In genomic region chr6:114087106-114087505, GRCm38 (mm10) we compare ENCODE assay signal across 9 mouse cellular contexts. TPM values are rescaled to one million over a fixed set of nuclear protein-coding genes. Genes with fewer than 3 reads are reported as not detected.
DNase-seq lines count a peak whose midpoint lies in the region; ATAC-seq and TF ChIP-seq lines count a peak whose summit lies in the region.
"Had no signal": no experiment of that assay in that cellular context is flagged by ENCODE, and none has a peak within 500 bp of the region (broad histone marks: within the 10 kb centered on the region; RNA-seq: fewer than 3 reads in every experiment).

No protein-coding gene starts in this region.

- H3K4me1 ChIP-seq in kidney, adult 2 months (ENCODE audit: control insufficient read depth, insufficient read depth, low read length), result no peaks in the 10 kb centered on the region
- H3K4me1 ChIP-seq in kidney, embryonic 16.5 days (ENCODE audit: insufficient read depth, low read length), result no peaks in the 10 kb centered on the region
- H3K4me1 ChIP-seq in MEL (ENCODE audit: control insufficient read depth in 1 of 2, insufficient read depth in 2 of 2, low read length in 2 of 2), result no peaks in the 10 kb centered on the region
- H3K4me1 ChIP-seq in liver, adult 2 months (ENCODE audit: control insufficient read depth, insufficient read depth, low read length), result no peaks in the 10 kb centered on the region
- 0 out of 2 replicates have a peak, but pooled peaks cover under 1% of the 10 kb centered on the region for H3K4me1 ChIP-seq in forebrain, embryonic 13.5 days

- no peak overlapping the region for H3K27ac ChIP-seq in kidney, adult 2 months (ENCODE audit: insufficient read depth, low read depth, low read length)
- H3K27ac ChIP-seq in kidney, embryonic 16.5 days (ENCODE audit: low read length), result no peak overlapping the region
- no peak overlapping the region for H3K27ac ChIP-seq in MEL (ENCODE audit: control insufficient read depth, low read depth, low read length)
- H3K27ac ChIP-seq in liver, adult 2 months (replicated peaks; ENCODE audit: insufficient read depth, low read depth, low read length), result no peak overlapping the region
- no peak overlapping the region for H3K27ac ChIP-seq in forebrain, embryonic 13.5 days

- no peaks in the 10 kb centered on the region for H3K9me3 ChIP-seq in kidney, embryonic 16.5 days (ENCODE audit: low read length)
- no peaks in the 10 kb centered on the region for H3K9me3 ChIP-seq in MEL (replicated peaks; ENCODE audit: insufficient read depth, low read length)
- H3K9me3 ChIP-seq in forebrain, embryonic 13.5 days (replicated peaks), result no peaks in the 10 kb centered on the region

- no peak for TF ChIP-seq POLR2A in kidney, adult 2 months (IDR thresholded peaks at IDR 0.05; ENCODE audit: low read depth, low read length)
- TF ChIP-seq POLR2A in MEL (IDR thresholded peaks at IDR 0.05; ENCODE audit: control insufficient read depth in 1 of 2, insufficient read depth in 1 of 2, low read depth in 1 of 2, low read length in 2 of 2, poor library complexity in 1 of 2), result no peak
- TF ChIP-seq POLR2A in liver, adult 2 months (IDR thresholded peaks at IDR 0.05; ENCODE audit: extremely low read depth, insufficient read depth, low read length), result no peak

- ATAC-seq in kidney, embryonic 16.5 days (ENCODE audit: low FRiP score, low TSS enrichment), result no peak
- no peak for ATAC-seq in granulocyte monocyte progenitor cell, adult 5-6 weeks (replicated peaks; ENCODE audit: poor library complexity, severe bottlenecking)
- no peak for ATAC-seq in forebrain, embryonic 13.5 days

- TF ChIP-seq EP300 in MEL (IDR thresholded peaks at IDR 0.05; ENCODE audit: low read depth in 1 of 2, low read length in 2 of 2), result no peak

- H3K4me3 ChIP-seq in kidney, adult 2 months (ENCODE audit: insufficient read depth, low read depth, low read length), result no peak overlapping the region
- no peak overlapping the region for H3K4me3 ChIP-seq in kidney, embryonic 16.5 days (ENCODE audit: low read length)
- H3K4me3 ChIP-seq in MEL (ENCODE audit: control insufficient read depth in 1 of 2, insufficient read depth in 1 of 2, low read depth in 2 of 2, low read length in 2 of 2), result no peak overlapping the region
- H3K4me3 ChIP-seq in liver, adult 2 months (ENCODE audit: insufficient read depth, low read depth, low read length), result no peak overlapping the region
- no peak overlapping the region for H3K4me3 ChIP-seq in forebrain, embryonic 13.5 days

- no peaks in the 10 kb centered on the region for H3K36me3 ChIP-seq in kidney, adult 2 months (ENCODE audit: control insufficient read depth, insufficient read depth, low read length)
- H3K36me3 ChIP-seq in kidney, embryonic 16.5 days (ENCODE audit: insufficient read depth, low read length), result no peaks in the 10 kb centered on the region
- no peaks in the 10 kb centered on the region for H3K36me3 ChIP-seq in MEL (ENCODE audit: control insufficient read depth in 1 of 2, insufficient read depth in 2 of 2, low read length in 2 of 2)
- H3K36me3 ChIP-seq in liver, adult 2 months (ENCODE audit: control insufficient read depth, insufficient read depth, low read length), result no peaks in the 10 kb centered on the region
- H3K36me3 ChIP-seq in forebrain, embryonic 13.5 days (ENCODE audit: poor library complexity, severe bottlenecking), result no peaks in the 10 kb centered on the region

- 19% methylated on average over 7 of the region's 7 CpGs for WGBS in kidney, adult 2 months
- 29% methylated on average over 7 of the region's 7 CpGs for WGBS in kidney, embryonic 16.5 days
- 22% methylated on average over 7 of the region's 7 CpGs for WGBS in liver, adult 2 months
- WGBS in forebrain, embryonic 13.5 days, result 27% methylated on average over 7 of the region's 7 CpGs

- no peak for TF ChIP-seq RAD21 in MEL (IDR thresholded peaks at IDR 0.05; ENCODE audit: low read depth, low read length)

- H3K27me3 ChIP-seq in kidney, adult 2 months (replicated peaks; ENCODE audit: control insufficient read depth, insufficient read depth, low read length), result no peaks in the 10 kb centered on the region
- no peaks in the 10 kb centered on the region for H3K27me3 ChIP-seq in kidney, embryonic 16.5 days (ENCODE audit: insufficient read depth, low read length)
- no peaks in the 10 kb centered on the region for H3K27me3 ChIP-seq in MEL (ENCODE audit: control insufficient read depth in 1 of 2, insufficient read depth in 2 of 2, low read length in 2 of 2)
- H3K27me3 ChIP-seq in liver, adult 2 months (ENCODE audit: control insufficient read depth, insufficient read depth, low read length), result no peaks in the 10 kb centered on the region
- peaks cover 19% of the 10 kb centered on the region; the same call in 1 of the 2 replicates for H3K27me3 ChIP-seq in forebrain, embryonic 13.5 days

- TF ChIP-seq CTCF in kidney, adult 2 months (conservative IDR thresholded peaks at IDR 0.05; ENCODE audit: insufficient read depth, insufficient read length, low read depth, low read length), result no peak
- no peak for TF ChIP-seq CTCF in MEL (IDR thresholded peaks at IDR 0.05 in 2 of 3, conservative IDR thresholded peaks at IDR 0.05 in 1 of 3; ENCODE audit: control insufficient read depth in 1 of 3, insufficient read depth in 1 of 3, low read depth in 2 of 3, low read length in 3 of 3, poor library complexity in 1 of 3, severe bottlenecking in 1 of 3)
- no peak for TF ChIP-seq CTCF in liver, adult 2 months (IDR thresholded peaks at IDR 0.05; ENCODE audit: low read depth, low read length)

- no peak overlapping the region for H3K4me2 ChIP-seq in kidney, embryonic 16.5 days (replicated peaks; ENCODE audit: low read depth, low read length)
- H3K4me2 ChIP-seq in forebrain, embryonic 13.5 days, result no peak overlapping the region

- DNase-seq in kidney, adult 2 months, result peak; percentile 10
- peak; percentile 31 for DNase-seq in MEL (ENCODE audit: low read depth, low spot score)
- DNase-seq in c-Kit-positive CD71-negative TER-119-negative erythroid progenitor cells, embryonic 14.5 days (ENCODE audit: low read depth), result peak; percentile 46
- DNase-seq in liver, adult 2 months (ENCODE audit: extremely low read depth, low read depth, low spot score), result peak; percentile 6
- no peak for DNase-seq in spleen, postnatal 14 days (ENCODE audit: low spot score in 2 of 2)
- DNase-seq: heart, adult 11 months had no signal

- no peaks in the 10 kb centered on the region for H3K79me2 ChIP-seq in MEL (ENCODE audit: control insufficient read depth, insufficient read depth, low read length, poor library complexity)
- no peaks in the 10 kb centered on the region for H3K79me2 ChIP-seq in liver, adult 2 months (ENCODE audit: control insufficient read depth, insufficient read depth, low read length)

- H3K9ac ChIP-seq in kidney, embryonic 16.5 days (replicated peaks; ENCODE audit: low read length), result no peak overlapping the region
- no peak overlapping the region for H3K9ac ChIP-seq in MEL (ENCODE audit: control insufficient read depth, low read depth, low read length, poor library complexity, severe bottlenecking)
- H3K9ac ChIP-seq in liver, adult 2 months (ENCODE audit: low read depth, low read length), result no peak overlapping the region
- H3K9ac ChIP-seq in forebrain, embryonic 13.5 days, result no peak overlapping the region

TF ChIP-seq in MEL, 35 proteins besides CTCF, POLR2A, EP300 and RAD21:
- TF ChIP-seq POLR2AphosphoS5 (IDR thresholded peaks at IDR 0.05; ENCODE audit: borderline replicate concordance, low read depth, low read length), result no peak

RNA-seq across cellular contexts. Expression of gene Slc6a11, which starts 43.9 kb away (rescaled TPM):
- polyA plus RNA-seq in kidney, adult 2 months (2012; rRNA removed), result not detected in 2 replicates
- polyA plus RNA-seq in kidney, embryonic 16.5 days (2015; fragmentation: Nextera tagmentation; extraction: Ambion mirVana), result 0.09 and 0.13 TPM in 2 replicates
- total RNA-seq in MEL (2012; rRNA removed), result not detected in 2 replicates
- polyA plus RNA-seq in MEL (2012; ENCODE audit: insufficient read depth in 1 of 2, insufficient read length in 2 of 2, low read depth in 1 of 2, low replicate concordance in 2 of 2, missing spikeins in 1 of 2), result not detected
- total RNA-seq in liver, adult 2 months (2014; rRNA removed), result not detected in 2 replicates
- not detected in 2 replicates for polyA plus RNA-seq in liver, adult 2 months (2012; rRNA removed)
- total RNA-seq in granulocyte monocyte progenitor cell, adult 5-6 weeks (2014; fragmentation: Nextera tagmentation), result not detected in 2 replicates
- total RNA-seq in granulocyte monocyte progenitor cell, adult 5-6 weeks (2017), result not detected in 2 replicates
- polyA plus RNA-seq in forebrain, embryonic 13.5 days (2015; fragmentation: Nextera tagmentation; extraction: Ambion mirVana), result 2.4 and 2.6 TPM in 2 replicates

RNA-seq across cellular contexts. Expression of gene Atp2b2, which starts 44.7 kb away (rescaled TPM):
- 0.84 TPM in 2 replicates for polyA plus RNA-seq in kidney, adult 2 months (2012; rRNA removed)
- 0.09 and 0.30 TPM in 2 replicates for polyA plus RNA-seq in kidney, embryonic 16.5 days (2015; fragmentation: Nextera tagmentation; extraction: Ambion mirVana)
- total RNA-seq in MEL (2012; rRNA removed), result 0.04 TPM in 1 of 2 replicates, not detected in the other
- not detected for polyA plus RNA-seq in MEL (2012; ENCODE audit: insufficient read depth in 1 of 2, insufficient read length in 2 of 2, low read depth in 1 of 2, low replicate concordance in 2 of 2, missing spikeins in 1 of 2)
- total RNA-seq in liver, adult 2 months (2014; rRNA removed), result 1.1 and 2.5 TPM in 2 replicates
- polyA plus RNA-seq in liver, adult 2 months (2012; rRNA removed), result 1.0 and 1.7 TPM in 2 replicates
- total RNA-seq in granulocyte monocyte progenitor cell, adult 5-6 weeks (2014; fragmentation: Nextera tagmentation), result 0.15 TPM in 1 of 2 replicates, not detected in the other
- not detected in 2 replicates for total RNA-seq in granulocyte monocyte progenitor cell, adult 5-6 weeks (2017)
- 15.1 and 15.5 TPM in 2 replicates for polyA plus RNA-seq in forebrain, embryonic 13.5 days (2015; fragmentation: Nextera tagmentation; extraction: Ambion mirVana)

Comparison
In these comparisons a context has a peak if more than half of its experiments do, and no peak if none do; other contexts are left out.
1. DNase-seq: peak in kidney, adult 2 months (single experiment), MEL (single experiment), c-Kit-positive CD71-negative TER-119-negative erythroid progenitor cells, embryonic 14.5 days (single experiment) and liver, adult 2 months (single experiment); none in spleen, postnatal 14 days (0 of 2).